Mouse (Mus musculus): ENCODE measurements around the gene Kif26b. TPM values are rescaled to one million over a fixed set of nuclear protein-coding genes. Genes with fewer than 3 reads are reported as not detected.

Kif26b gene
- polyA plus RNA-seq, 1 experiment: 0.25 TPM

GRCm38 (mm10) chr1:178720821-178721220 lies 191.9 kb downstream of the Kif26b start:
- Histone ChIP-seq H3K27me3 (ENCODE audit: control insufficient read depth, insufficient read depth, low read length) (no peaks in the 10 kb centered on the region), H3K36me3 (ENCODE audit: control insufficient read depth, insufficient read depth, low read length) (no peaks in the 10 kb centered on the region), H3K27ac (ENCODE audit: control insufficient read depth, insufficient read depth, low read depth, low read length) (no peak overlapping the region), H3K4me3 (ENCODE audit: control insufficient read depth, low read depth, low read length) (no peak overlapping the region), H3K4me1 (ENCODE audit: control insufficient read depth, insufficient read depth, low read length) (no peaks in the 10 kb centered on the region)
- TF ChIP-seq CTCF (IDR thresholded peaks at IDR 0.05; ENCODE audit: control insufficient read depth, insufficient read depth, insufficient replicate concordance, low read depth, low read length): no peak
- no peak for TF ChIP-seq POLR2A (IDR thresholded peaks at IDR 0.05; ENCODE audit: control insufficient read depth, low read depth, low read length)

GRCm38 (mm10) chr1:178722793-178723192 lies 193.9 kb downstream of the Kif26b start:
- H3K4me3 ChIP-seq (ENCODE audit: control insufficient read depth, low read depth, low read length): no peak overlapping the region
- no peak overlapping the region for H3K27ac ChIP-seq (ENCODE audit: control insufficient read depth, insufficient read depth, low read depth, low read length)
- no peak for TF ChIP-seq CTCF (IDR thresholded peaks at IDR 0.05; ENCODE audit: control insufficient read depth, insufficient read depth, insufficient replicate concordance, low read depth, low read length)
- no peak for TF ChIP-seq POLR2A (IDR thresholded peaks at IDR 0.05; ENCODE audit: control insufficient read depth, low read depth, low read length)
- H3K4me1 ChIP-seq (ENCODE audit: control insufficient read depth, insufficient read depth, low read length): no peaks in the 10 kb centered on the region
- H3K27me3 ChIP-seq (ENCODE audit: control insufficient read depth, insufficient read depth, low read length): no peaks in the 10 kb centered on the region
- H3K36me3 ChIP-seq (ENCODE audit: control insufficient read depth, insufficient read depth, low read length): no peaks in the 10 kb centered on the region

- H3K36me3 ChIP-seq (ENCODE audit: control insufficient read depth, insufficient read depth, low read length): no peaks in the 10 kb centered on the region
- no peak for TF ChIP-seq CTCF (IDR thresholded peaks at IDR 0.05; ENCODE audit: control insufficient read depth, insufficient read depth, insufficient replicate concordance, low read depth, low read length)
- no peak for TF ChIP-seq POLR2A (IDR thresholded peaks at IDR 0.05; ENCODE audit: control insufficient read depth, low read depth, low read length)
- H3K4me1 ChIP-seq (ENCODE audit: control insufficient read depth, insufficient read depth, low read length): no peaks in the 10 kb centered on the region
- H3K27me3 ChIP-seq (ENCODE audit: control insufficient read depth, insufficient read depth, low read length): no peaks in the 10 kb centered on the region
- no peak overlapping the region for H3K27ac ChIP-seq (ENCODE audit: control insufficient read depth, insufficient read depth, low read depth, low read length)
- no peak overlapping the region for H3K4me3 ChIP-seq (ENCODE audit: control insufficient read depth, low read depth, low read length)
Observed at GRCm38 (mm10) chr1:178725536-178725935, 196.6 kb downstream of the Kif26b start.

- Histone ChIP-seq H3K36me3 (ENCODE audit: control insufficient read depth, insufficient read depth, low read length) (no peaks in the 10 kb centered on the region), H3K27ac (ENCODE audit: control insufficient read depth, insufficient read depth, low read depth, low read length) (no peak overlapping the region), H3K27me3 (ENCODE audit: control insufficient read depth, insufficient read depth, low read length) (no peaks in the 10 kb centered on the region), H3K4me1 (ENCODE audit: control insufficient read depth, insufficient read depth, low read length) (no peaks in the 10 kb centered on the region), H3K4me3 (ENCODE audit: control insufficient read depth, low read depth, low read length) (no peak overlapping the region)
- TF ChIP-seq CTCF (IDR thresholded peaks at IDR 0.05; ENCODE audit: control insufficient read depth, insufficient read depth, insufficient replicate concordance, low read depth, low read length): no peak
- no peak for TF ChIP-seq POLR2A (IDR thresholded peaks at IDR 0.05; ENCODE audit: control insufficient read depth, low read depth, low read length)
Observed at GRCm38 (mm10) chr1:178728256-178728655, 199.3 kb downstream of the Kif26b start.

GRCm38 (mm10) chr1:178730271-178730670 lies 201.3 kb downstream of the Kif26b start:
- TF ChIP-seq POLR2A (IDR thresholded peaks at IDR 0.05; ENCODE audit: control insufficient read depth, low read depth, low read length): no peak
- no peak for TF ChIP-seq CTCF (IDR thresholded peaks at IDR 0.05; ENCODE audit: control insufficient read depth, insufficient read depth, insufficient replicate concordance, low read depth, low read length)
- Histone ChIP-seq H3K4me3 (ENCODE audit: control insufficient read depth, low read depth, low read length) (no peak overlapping the region), H3K4me1 (ENCODE audit: control insufficient read depth, insufficient read depth, low read length) (no peaks in the 10 kb centered on the region), H3K36me3 (ENCODE audit: control insufficient read depth, insufficient read depth, low read length) (no peaks in the 10 kb centered on the region), H3K27me3 (ENCODE audit: control insufficient read depth, insufficient read depth, low read length) (no peaks in the 10 kb centered on the region), H3K27ac (ENCODE audit: control insufficient read depth, insufficient read depth, low read depth, low read length) (no peak overlapping the region)

GRCm38 (mm10) chr1:178733035-178733434 lies 204.1 kb downstream of the Kif26b start:
- no peaks in the 10 kb centered on the region for H3K27me3 ChIP-seq (ENCODE audit: control insufficient read depth, insufficient read depth, low read length)
- no peaks in the 10 kb centered on the region for H3K4me1 ChIP-seq (ENCODE audit: control insufficient read depth, insufficient read depth, low read length)
- H3K4me3 ChIP-seq (ENCODE audit: control insufficient read depth, low read depth, low read length): no peak overlapping the region
- TF ChIP-seq POLR2A (IDR thresholded peaks at IDR 0.05; ENCODE audit: control insufficient read depth, low read depth, low read length) (no peak), CTCF (IDR thresholded peaks at IDR 0.05; ENCODE audit: control insufficient read depth, insufficient read depth, insufficient replicate concordance, low read depth, low read length) (no peak)
- H3K27ac ChIP-seq (ENCODE audit: control insufficient read depth, insufficient read depth, low read depth, low read length): no peak overlapping the region
- H3K36me3 ChIP-seq (ENCODE audit: control insufficient read depth, insufficient read depth, low read length): no peaks in the 10 kb centered on the region

- no peaks in the 10 kb centered on the region for H3K4me1 ChIP-seq (ENCODE audit: control insufficient read depth, insufficient read depth, low read length)
- H3K27ac ChIP-seq (ENCODE audit: control insufficient read depth, insufficient read depth, low read depth, low read length): no peak overlapping the region
- TF ChIP-seq CTCF (IDR thresholded peaks at IDR 0.05; ENCODE audit: control insufficient read depth, insufficient read depth, insufficient replicate concordance, low read depth, low read length): no peak
- TF ChIP-seq POLR2A (IDR thresholded peaks at IDR 0.05; ENCODE audit: control insufficient read depth, low read depth, low read length): no peak
- no peaks in the 10 kb centered on the region for H3K27me3 ChIP-seq (ENCODE audit: control insufficient read depth, insufficient read depth, low read length)
- H3K36me3 ChIP-seq (ENCODE audit: control insufficient read depth, insufficient read depth, low read length): no peaks in the 10 kb centered on the region
- H3K4me3 ChIP-seq (ENCODE audit: control insufficient read depth, low read depth, low read length): no peak overlapping the region
Observed at GRCm38 (mm10) chr1:178734576-178734975, 205.7 kb downstream of the Kif26b start.

- no peak overlapping the region for H3K27ac ChIP-seq (ENCODE audit: control insufficient read depth, insufficient read depth, low read depth, low read length)
- H3K4me3 ChIP-seq (ENCODE audit: control insufficient read depth, low read depth, low read length): no peak overlapping the region
- H3K36me3 ChIP-seq (ENCODE audit: control insufficient read depth, insufficient read depth, low read length): no peaks in the 10 kb centered on the region
- TF ChIP-seq POLR2A (IDR thresholded peaks at IDR 0.05; ENCODE audit: control insufficient read depth, low read depth, low read length): no peak
- no peak for TF ChIP-seq CTCF (IDR thresholded peaks at IDR 0.05; ENCODE audit: control insufficient read depth, insufficient read depth, insufficient replicate concordance, low read depth, low read length)
- no peaks in the 10 kb centered on the region for H3K27me3 ChIP-seq (ENCODE audit: control insufficient read depth, insufficient read depth, low read length)
- H3K4me1 ChIP-seq (ENCODE audit: control insufficient read depth, insufficient read depth, low read length): no peaks in the 10 kb centered on the region
Observed at GRCm38 (mm10) chr1:178736931-178737330, 208.0 kb downstream of the Kif26b start.

All from testis, adult 2 months (tissue).